Mouse (Mus musculus): ENCODE results near the gene 9230102O04Rik.

GRCm38 (mm10) chr2:9883803-9884532, 5.4 kb downstream of the 9230102O04Rik start:
- TF ChIP-seq CTCF (IDR thresholded peaks at IDR 0.05; ENCODE audit: borderline replicate concordance, insufficient read depth, low read length) (no peak), POLR2A (IDR thresholded peaks at IDR 0.05; ENCODE audit: low read depth, low read length) (no peak)
